Mouse (Mus musculus): Measurements from ENCODE around the gene Timm23. TPM values are rescaled to one million over a fixed set of nuclear protein-coding genes. Genes with fewer than 3 reads are reported as not detected.

Gene Timm23
- polyA plus RNA-seq (2017; shearing (Covaris generic)) = 188 TPM

DNA sequence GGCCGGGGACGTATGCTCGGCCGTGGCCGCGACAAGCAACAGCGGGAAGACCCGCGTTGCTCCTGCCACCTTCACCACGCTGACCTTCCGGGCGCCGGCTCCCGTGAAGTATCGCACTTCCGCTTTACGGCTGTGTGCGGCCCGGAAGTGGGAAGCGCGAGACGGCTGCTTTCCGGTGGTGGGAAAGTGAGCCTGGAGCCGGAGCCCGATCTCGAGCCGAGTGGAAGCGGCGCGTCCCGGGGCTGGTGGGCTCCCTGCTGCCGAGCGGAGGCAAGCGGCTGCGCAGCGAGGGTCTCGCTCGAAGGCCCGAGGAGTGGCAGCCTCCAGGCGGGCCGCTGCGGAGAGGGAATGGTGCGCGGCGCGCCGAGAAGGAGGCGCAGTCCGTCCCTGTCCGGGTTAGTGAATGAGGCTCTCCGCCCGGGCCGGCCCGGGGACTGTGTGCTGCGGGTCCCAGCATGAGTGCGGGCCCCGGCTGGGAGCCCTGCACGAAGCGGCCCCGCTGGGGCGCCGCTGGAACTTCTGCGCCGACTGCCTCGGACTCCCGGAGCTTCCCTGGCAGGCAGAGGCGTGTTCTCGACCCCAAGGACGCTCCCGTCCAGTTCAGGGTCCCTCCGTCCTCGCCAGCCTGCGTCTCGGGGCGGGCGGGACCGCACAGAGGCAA lies at the start of gene Timm23, which contains the start of gene Parg:
Gene Timm23 (minus strand): TSS at position 108 of the 661 bp plus-strand sequence.
Gene Parg (plus strand): TSS at position 159 of the 661 bp plus-strand sequence.

GRCm38 (mm10) chr14:32159690-32160246 lies 41.9 kb downstream of the Timm23 start, which contains the start of gene Ncoa4:
TSS of gene Ncoa4 (plus strand) at chr14:32159865.

GRCm38 (mm10) chr14:32141723-32142122 lies 60.0 kb downstream of the Timm23 start, which contains the start of gene Msmb:
TSS of gene Msmb (plus strand) at chr14:32142023.

Other genes with a start within 250 kb of the Timm23 start
- gene Galnt15, start 172.9 kb downstream of the Timm23 start, polyA plus RNA-seq (2017; shearing (Covaris generic)) = not detected
- 12.7 TPM for gene Oxnad1, start 116.5 kb downstream of the Timm23 start, polyA plus RNA-seq (2017; shearing (Covaris generic))
- gene Dph3, start 116.2 kb downstream of the Timm23 start, polyA plus RNA-seq (2017; shearing (Covaris generic)) = 143 TPM
- not detected for gene Msmb, start 59.9 kb downstream of the Timm23 start, polyA plus RNA-seq (2017; shearing (Covaris generic))
- 71.2 TPM for gene Ncoa4, start 42.0 kb downstream of the Timm23 start, polyA plus RNA-seq (2017; shearing (Covaris generic))
- 66.5 TPM for gene Parg, start 51 bp upstream of the Timm23 start, polyA plus RNA-seq (2017; shearing (Covaris generic))
- gene Ogdhl, start 120.1 kb upstream of the Timm23 start, polyA plus RNA-seq (2017; shearing (Covaris generic)) = 0.43 TPM
- not detected for gene 1700024G13Rik, start 186.5 kb upstream of the Timm23 start, polyA plus RNA-seq (2017; shearing (Covaris generic))